Mouse (Mus musculus): Measurements from ENCODE around the gene Prkg1. TPM values are rescaled to one million over a fixed set of nuclear protein-coding genes. Genes with fewer than 3 reads are reported as not detected.
"Not testable (repeated sequence)": the region's sequence is repeated elsewhere in the genome, so short reads cannot be mapped to it uniquely, and the experiment has no call there.

Gene Prkg1
- total RNA-seq, 2 experiments from 2014 or later = 13.5 to 15.5 TPM

GRCm38 (mm10) chr19:31489606-31490005 lies 275.2 kb downstream of the Prkg1 start:
- intact Hi-C loops (cut with DNase I) = no loop called here
- DNase-seq = no peak

GRCm38 (mm10) chr19:31471766-31472165 lies 293.1 kb downstream of the Prkg1 start:
- intact Hi-C loops (cut with DNase I) = no loop called here

GRCm38 (mm10) chr19:31460188-31460587 lies 304.6 kb downstream of the Prkg1 start:
- intact Hi-C loops (cut with DNase I) = no loop called here
- DNase-seq = no peak

More at GRCm38 (mm10) chr19:31471766-31472165, 293.1 kb downstream of the Prkg1 start:
- DNase-seq = no peak

- no peak for DNase-seq
- intact Hi-C loops (cut with DNase I) = no loop called here
Measured at GRCm38 (mm10) chr19:31444101-31444500, 320.7 kb downstream of the Prkg1 start.

GRCm38 (mm10) chr19:31442311-31442710 lies 322.5 kb downstream of the Prkg1 start:
- DNase-seq = no peak
- intact Hi-C loops (cut with DNase I) = no loop called here

- intact Hi-C loops (cut with DNase I) = no loop called here
- DNase-seq = no peak
Measured at GRCm38 (mm10) chr19:31433446-31433845, 331.4 kb downstream of the Prkg1 start.

GRCm38 (mm10) chr19:31431411-31431810 lies 333.4 kb downstream of the Prkg1 start:
- no peak for DNase-seq
- intact Hi-C loops (cut with DNase I) = no loop called here

GRCm38 (mm10) chr19:31426142-31426541 lies 338.7 kb downstream of the Prkg1 start:
- intact Hi-C loops (cut with DNase I) = no loop called here
- peak; percentile 4 for DNase-seq

- DNase-seq = peak; percentile 3
- intact Hi-C loops (cut with DNase I) = no loop called here
Measured at GRCm38 (mm10) chr19:31425199-31425598, 339.6 kb downstream of the Prkg1 start.

GRCm38 (mm10) chr19:31424319-31424718 lies 340.5 kb downstream of the Prkg1 start:
- intact Hi-C loops (cut with DNase I) = no loop called here
- DNase-seq = no peak

GRCm38 (mm10) chr19:31413571-31413970 lies 351.3 kb downstream of the Prkg1 start:
- intact Hi-C loops (cut with DNase I) = no loop called here
- no peak for DNase-seq

GRCm38 (mm10) chr19:31396096-31396495 lies 368.7 kb downstream of the Prkg1 start:
- DNase-seq = no peak
- intact Hi-C loops (cut with DNase I) = no loop called here

- DNase-seq = no peak
- intact Hi-C loops (cut with DNase I) = no loop called here
Measured at GRCm38 (mm10) chr19:31385353-31385752, 379.5 kb downstream of the Prkg1 start.

- DNase-seq = peak; percentile 38
- intact Hi-C loops (cut with DNase I) = no loop called here
Measured at GRCm38 (mm10) chr19:31383881-31384280, 381.0 kb downstream of the Prkg1 start.

- no peak for DNase-seq
- intact Hi-C loops (cut with DNase I) = no loop called here
Measured at GRCm38 (mm10) chr19:31370106-31370505, 394.7 kb downstream of the Prkg1 start.

- DNase-seq = no peak
- intact Hi-C loops (cut with DNase I) = no loop called here
Measured at GRCm38 (mm10) chr19:31369116-31369515, 395.7 kb downstream of the Prkg1 start.

GRCm38 (mm10) chr19:31362051-31362450 lies 402.8 kb downstream of the Prkg1 start:
- intact Hi-C loops (cut with DNase I) = no loop called here
- DNase-seq = no peak

GRCm38 (mm10) chr19:31361575-31361974 lies 403.3 kb downstream of the Prkg1 start:
- no peak for DNase-seq
- intact Hi-C loops (cut with DNase I) = no loop called here

GRCm38 (mm10) chr19:31361161-31361560 lies 403.7 kb downstream of the Prkg1 start:
- DNase-seq = peak; percentile 80
- intact Hi-C loops (cut with DNase I) = no loop called here

- no peak for DNase-seq
- intact Hi-C loops (cut with DNase I) = no loop called here
Measured at GRCm38 (mm10) chr19:31354959-31355358, 409.9 kb downstream of the Prkg1 start.

- DNase-seq; intact Hi-C loops (cut with DNase I): not testable (repeated sequence)
Measured at GRCm38 (mm10) chr19:31352784-31353183, 412.0 kb downstream of the Prkg1 start.

- intact Hi-C loops (cut with DNase I) = no loop called here
- no peak for DNase-seq
Measured at GRCm38 (mm10) chr19:31351796-31352195, 413.0 kb downstream of the Prkg1 start.

- DNase-seq = peak; percentile 62
- intact Hi-C loops (cut with DNase I) = loop anchor here (10.0 kb wide), 1 partner anchor 333 kb away; no protein-coding TSS in a partner anchor
Measured at GRCm38 (mm10) chr19:31342150-31342549, 422.7 kb downstream of the Prkg1 start.

Data from left cerebral cortex, postnatal 4 days (tissue).